Mouse (Mus musculus): ENCODE measurements around the gene 1700011L22Rik.

The 1700011L22Rik gene

GRCm38 (mm10) chr8:79239320-79239719 is 9.1 kb downstream of the 1700011L22Rik start:
- no peak for DNase-seq

GRCm38 (mm10) chr8:79229266-79229888 is 19.0 kb downstream of the 1700011L22Rik start:
- DNase-seq, result no peak

- no peak for DNase-seq
Observed at GRCm38 (mm10) chr8:79227916-79228315, 20.5 kb downstream of the 1700011L22Rik start.

GRCm38 (mm10) chr8:79227194-79227593 is 21.2 kb downstream of the 1700011L22Rik start:
- DNase-seq, result no peak

- no peak for DNase-seq
Observed at GRCm38 (mm10) chr8:79226046-79226445, 22.3 kb downstream of the 1700011L22Rik start.

GRCm38 (mm10) chr8:79225586-79225985 is 22.8 kb downstream of the 1700011L22Rik start:
- DNase-seq, result no peak

GRCm38 (mm10) chr8:79224363-79224762 is 24.0 kb downstream of the 1700011L22Rik start:
- no peak for DNase-seq

- no peak for DNase-seq
Observed at GRCm38 (mm10) chr8:79222752-79223141, 25.6 kb downstream of the 1700011L22Rik start.

- DNase-seq, result no peak
Observed at GRCm38 (mm10) chr8:79222106-79222751, 26.1 kb downstream of the 1700011L22Rik start.

- DNase-seq, result no peak
Observed at GRCm38 (mm10) chr8:79211630-79212029, 36.7 kb downstream of the 1700011L22Rik start.

GRCm38 (mm10) chr8:79209641-79210358 is 38.6 kb downstream of the 1700011L22Rik start:
- no peak for DNase-seq

- DNase-seq, result no peak
Observed at GRCm38 (mm10) chr8:79208691-79209640, 39.4 kb downstream of the 1700011L22Rik start.

GRCm38 (mm10) chr8:79208181-79208580 is 40.2 kb downstream of the 1700011L22Rik start:
- no peak for DNase-seq

GRCm38 (mm10) chr8:79206895-79207294 is 41.5 kb downstream of the 1700011L22Rik start:
- no peak for DNase-seq

- DNase-seq, result no peak
Observed at GRCm38 (mm10) chr8:79201446-79202147, 46.8 kb downstream of the 1700011L22Rik start.

- no peak for DNase-seq
Observed at GRCm38 (mm10) chr8:79198675-79199074, 49.7 kb downstream of the 1700011L22Rik start.

GRCm38 (mm10) chr8:79196481-79196880 is 51.9 kb downstream of the 1700011L22Rik start:
- no peak for DNase-seq

- no peak for DNase-seq
Observed at GRCm38 (mm10) chr8:79190071-79190470, 58.3 kb downstream of the 1700011L22Rik start.

- DNase-seq, result no peak
Observed at GRCm38 (mm10) chr8:79185488-79185887, 62.9 kb downstream of the 1700011L22Rik start.

GRCm38 (mm10) chr8:79179678-79180077 is 68.7 kb downstream of the 1700011L22Rik start:
- DNase-seq, result no peak

- DNase-seq, result no peak
Observed at GRCm38 (mm10) chr8:79175991-79176390, 72.4 kb downstream of the 1700011L22Rik start.

- DNase-seq, result no peak
Observed at GRCm38 (mm10) chr8:79173606-79174005, 74.8 kb downstream of the 1700011L22Rik start.

Measured in right cerebral cortex, adult 18-20 months (tissue).